Mouse (Mus musculus) forebrain, embryonic 14.5 days (tissue): ENCODE measurements at regions not wholly inside any gene's neighbourhood (a gene's known extent, or its start where the extent isn't known, plus 50 kb on each side); places are given as distances from the start of the nearest gene placed in this dataset.

Experiments
- ATAC-seq: fragments of 200-750 bp; cut with Nextera tagmentation; 2 replicates; pipeline ENCODE4 v1.8.0; 2017; ENCODE audit warnings: mild to moderate bottlenecking, moderate library complexity
- DNase-seq: peaks from one replicate; pipeline ENCODE4 v3.0.0-alpha.2; 2015; ENCODE audit warnings: low spot score
- H3K27ac ChIP-seq: fragments of 300-500 bp; sonication (generic); 2 replicates; pipeline ENCODE4 v1.5.1; 2014; ENCODE audit warnings: low read depth, mild to moderate bottlenecking, control low read depth, low read length, moderate library complexity
- H3K27me3 ChIP-seq: fragments of 300-500 bp; sonication (generic); replicated peaks from 2 replicates; pipeline ENCODE4 v1.6.1; 2014; ENCODE audit warnings: low read length, control low read depth, mixed read lengths; ENCODE audit not compliant: control insufficient read depth, insufficient read depth
- H3K36me3 ChIP-seq: fragments of 300-500 bp; sonication (generic); 2 replicates; pipeline ENCODE4 v1.6.1; 2014; ENCODE audit warnings: low read length, control low read depth; ENCODE audit not compliant: control insufficient read depth, insufficient read depth
- H3K4me1 ChIP-seq: fragments of 300-500 bp; sonication (generic); 2 replicates; pipeline ENCODE4 v1.6.1; 2014; ENCODE audit warnings: antibody characterized with exemption, low read length, control low read depth; ENCODE audit not compliant: control insufficient read depth, insufficient read depth
- H3K4me2 ChIP-seq: fragments of 300-500 bp; sonication (generic); 2 replicates; pipeline ENCODE4 v1.6.1; 2014; ENCODE audit warnings: mild to moderate bottlenecking, control low read depth, low read length
- H3K4me3 ChIP-seq: fragments of 300-500 bp; sonication (generic); 2 replicates; pipeline ENCODE4 v1.5.1; 2014; ENCODE audit warnings: low read depth, low read length, control low read depth
- H3K9ac ChIP-seq: fragments of 300-500 bp; sonication (generic); 2 replicates; pipeline ENCODE4 v1.6.1; 2014; ENCODE audit warnings: mild to moderate bottlenecking, low read length, control low read depth, moderate library complexity
- H3K9me3 ChIP-seq: fragments of 300-500 bp; sonication (generic); replicated peaks from 2 replicates; pipeline ENCODE4 v1.6.1; 2016; ENCODE audit warnings: low read length, control low read depth, mixed read lengths; ENCODE audit not compliant: control insufficient read depth
- WGBS: fragments of 180-500 bp; shearing (Covaris S2); extraction: QIAGEN DNeasy Blood & Tissue Kit; methylation state at CpG from one replicate; pipeline ENCODE4 v1.1.7; 2014; 5-methylcytosine and 5-hydroxymethylcytosine counted together

DNA sequence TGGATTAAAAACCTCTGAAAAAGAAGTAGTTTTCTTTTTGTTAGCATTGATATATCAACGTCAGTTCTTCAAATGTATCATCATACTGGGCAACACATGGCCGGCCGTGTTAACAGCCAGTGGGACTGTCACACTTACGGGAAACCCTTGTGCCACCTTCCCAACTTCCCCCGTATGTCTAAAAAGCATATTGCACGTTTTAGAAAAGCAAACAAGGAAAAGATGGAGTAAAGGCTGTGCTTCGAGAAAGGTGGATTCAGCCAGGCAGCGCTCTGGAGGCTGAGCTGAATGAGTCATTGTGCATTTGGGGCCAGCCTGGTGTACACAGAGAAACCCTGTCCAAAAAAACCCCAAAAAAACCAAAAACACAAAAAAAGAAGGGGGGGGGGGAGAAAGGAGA lies 193.4 kb downstream of the 3100002H09Rik start:
- H3K9ac ChIP-seq: no peak overlapping the region
- H3K4me2 ChIP-seq: no peak overlapping the region
- no peaks in the 10 kb centered on the region for H3K9me3 ChIP-seq
- no peaks in the 10 kb centered on the region for H3K27me3 ChIP-seq
- H3K4me3 ChIP-seq: no peak overlapping the region
- ATAC-seq (no peak), DNase-seq (no peak)
- H3K4me1 ChIP-seq: no peaks in the 10 kb centered on the region
- WGBS: 82% methylated on average over 8 of the region's 8 CpGs
- H3K27ac ChIP-seq: no peak overlapping the region
- H3K36me3 ChIP-seq: no peaks in the 10 kb centered on the region

DNA sequence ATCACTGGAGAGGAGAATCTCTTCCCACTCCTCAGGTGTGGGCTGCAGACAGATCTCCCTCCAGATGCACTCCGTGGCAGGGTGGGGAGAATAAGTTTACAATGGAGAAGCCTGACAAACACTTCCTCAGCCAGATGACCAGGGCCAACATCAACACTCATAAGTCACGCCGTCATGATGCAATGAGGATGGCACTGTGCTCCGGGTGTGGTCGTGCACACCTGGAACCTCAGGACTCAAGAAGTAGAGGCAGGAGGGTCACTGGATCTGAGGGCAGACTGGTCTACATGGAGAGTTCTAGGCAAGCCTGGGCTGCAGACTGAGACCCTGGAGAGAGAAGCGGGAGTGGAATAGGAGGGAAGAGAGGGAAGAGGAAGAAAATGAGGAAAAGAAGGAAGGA lies 194.3 kb downstream of the 3100002H09Rik start:
- Histone ChIP-seq H3K4me1 (no peaks in the 10 kb centered on the region), H3K36me3 (no peaks in the 10 kb centered on the region), H3K27ac (no peak overlapping the region), H3K9ac (no peak overlapping the region), H3K4me2 (no peak overlapping the region), H3K27me3 (no peaks in the 10 kb centered on the region), H3K9me3 (no peaks in the 10 kb centered on the region), H3K4me3 (no peak overlapping the region)
- DNase-seq (no peak), ATAC-seq (no peak)
- 93% methylated on average over 6 of the region's 6 CpGs for WGBS

GRCm38 (mm10) chr4:124414386-124414785 lies 196.2 kb downstream of the 3100002H09Rik start:
- Histone ChIP-seq H3K27me3 (no peaks in the 10 kb centered on the region), H3K4me2 (no peak overlapping the region), H3K9me3 (no peaks in the 10 kb centered on the region), H3K4me1 (no peaks in the 10 kb centered on the region), H3K9ac (no peak overlapping the region), H3K36me3 (no peaks in the 10 kb centered on the region), H3K27ac (no peak overlapping the region), H3K4me3 (no peak overlapping the region)
- no peak for ATAC-seq
- WGBS: 94% methylated on average over 7 of the region's 7 CpGs
- no peak for DNase-seq

- no peak overlapping the region for H3K4me3 ChIP-seq
- H3K9ac ChIP-seq: no peak overlapping the region
- H3K36me3 ChIP-seq: no peaks in the 10 kb centered on the region
- DNase-seq (no peak), ATAC-seq (no peak)
- H3K27ac ChIP-seq: no peak overlapping the region
- H3K4me1 ChIP-seq: no peaks in the 10 kb centered on the region
- no peaks in the 10 kb centered on the region for H3K9me3 ChIP-seq
- H3K4me2 ChIP-seq: no peak overlapping the region
- 100% methylated on average over 1 of the region's 1 CpGs for WGBS
- H3K27me3 ChIP-seq: no peaks in the 10 kb centered on the region
Measured at GRCm38 (mm10) chr4:124409279-124409678, 201.3 kb downstream of the 3100002H09Rik start.

- Histone ChIP-seq H3K4me2 (no peak overlapping the region), H3K36me3 (no peaks in the 10 kb centered on the region), H3K9ac (no peak overlapping the region), H3K27me3 (peaks cover 20% of the 10 kb centered on the region), H3K4me1 (peaks cover 17% of the 10 kb centered on the region), H3K4me3 (no peak overlapping the region), H3K9me3 (no peaks in the 10 kb centered on the region), H3K27ac (no peak overlapping the region)
- DNase-seq: peak; percentile 57
- 12% methylated on average over 8 of the region's 8 CpGs for WGBS
- ATAC-seq: peak; percentile 18; the same call in 1 of the 2 replicates
Measured at GRCm38 (mm10) chr4:124402075-124402474, 208.5 kb downstream of the 3100002H09Rik start.

GRCm38 (mm10) chr4:124400741-124401140 lies 209.9 kb downstream of the 3100002H09Rik start:
- ATAC-seq: no peak
- Histone ChIP-seq H3K9ac (no peak overlapping the region), H3K27me3 (peaks cover 20% of the 10 kb centered on the region), H3K4me3 (no peak overlapping the region), H3K9me3 (no peaks in the 10 kb centered on the region), H3K4me2 (no peak overlapping the region), H3K36me3 (no peaks in the 10 kb centered on the region), H3K27ac (no peak overlapping the region), H3K4me1 (peaks cover 17% of the 10 kb centered on the region)
- WGBS: 55% methylated on average over 8 of the region's 8 CpGs
- peak; percentile 45 for DNase-seq

- no peak for ATAC-seq
Measured at GRCm38 (mm10) chr4:124400136-124400675, 210.4 kb downstream of the 3100002H09Rik start.

DNA sequence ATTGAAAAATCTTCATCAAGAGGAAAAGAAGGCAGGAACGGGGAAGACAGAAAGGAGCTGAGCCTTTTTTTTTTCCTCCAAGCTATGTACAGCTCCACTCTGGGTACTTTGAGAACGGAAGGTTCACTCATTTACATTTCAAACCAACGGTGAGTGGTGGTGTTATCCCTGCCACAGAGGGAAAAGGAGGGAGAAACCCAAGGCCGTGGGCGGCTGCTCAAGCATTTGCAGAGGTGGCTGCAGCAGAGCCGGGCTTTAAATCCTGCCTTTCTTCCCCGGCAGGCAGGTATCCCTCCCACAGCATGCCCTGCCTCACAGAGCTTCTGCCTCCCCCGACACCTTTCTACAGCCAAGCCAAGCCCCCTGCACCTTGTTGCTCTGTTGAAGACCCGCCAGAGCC lies 212.2 kb downstream of the 3100002H09Rik start:
- ATAC-seq: no peak
- peaks cover 23% of the 10 kb centered on the region for H3K27me3 ChIP-seq
- H3K4me3 ChIP-seq: no peak overlapping the region
- no peaks in the 10 kb centered on the region for H3K9me3 ChIP-seq
- DNase-seq: no peak
- H3K27ac ChIP-seq: no peak overlapping the region
- peaks cover 27% of the 10 kb centered on the region for H3K4me1 ChIP-seq
- no peak overlapping the region for H3K9ac ChIP-seq
- no peak overlapping the region for H3K4me2 ChIP-seq
- H3K36me3 ChIP-seq: no peaks in the 10 kb centered on the region
- 22% methylated on average over 9 of the region's 9 CpGs for WGBS

More at GRCm38 (mm10) chr4:124400136-124400675, 210.4 kb downstream of the 3100002H09Rik start:
- Histone ChIP-seq H3K9ac (no peak overlapping the region), H3K4me3 (no peak overlapping the region), H3K27me3 (peaks cover 20% of the 10 kb centered on the region), H3K9me3 (no peaks in the 10 kb centered on the region), H3K36me3 (no peaks in the 10 kb centered on the region), H3K4me1 (peaks cover 22% of the 10 kb centered on the region), H3K27ac (no peak overlapping the region), H3K4me2 (no peak overlapping the region)
- WGBS: 70% methylated on average over 6 of the region's 6 CpGs
- no peak for DNase-seq

DNA sequence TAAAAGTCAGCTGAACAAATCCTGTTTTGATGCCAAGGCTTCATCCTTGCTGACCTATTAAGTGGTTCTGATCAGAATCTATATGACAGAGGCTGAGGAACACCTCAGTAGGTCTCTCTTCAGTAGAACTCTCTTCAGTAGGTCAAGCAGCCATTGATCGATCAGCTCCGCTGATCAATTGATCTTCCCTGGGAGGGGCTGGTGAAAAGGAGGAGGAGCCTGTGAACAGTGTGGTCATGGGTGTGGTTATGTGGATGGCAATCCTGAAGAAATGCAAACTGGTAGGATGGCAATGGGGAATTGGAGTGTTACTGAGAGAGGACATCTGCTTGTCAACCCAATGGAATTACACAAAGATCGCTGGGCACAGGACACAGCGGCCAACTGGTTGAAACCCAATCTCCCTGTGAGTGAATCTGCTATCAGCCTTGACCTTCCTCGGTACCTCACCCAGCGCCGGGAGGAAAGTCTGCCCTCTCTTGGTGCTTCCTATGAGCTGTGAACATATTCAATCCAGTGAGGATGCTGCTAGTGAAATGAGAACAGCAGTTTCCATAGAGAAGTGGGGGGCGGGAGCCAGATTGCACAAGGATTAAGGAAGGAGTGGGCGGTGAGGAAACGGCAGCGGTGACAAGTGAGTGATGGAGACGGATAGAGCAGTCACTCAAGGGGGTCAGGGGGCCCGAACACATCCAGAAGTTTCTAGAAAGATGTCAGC lies 213.9 kb downstream of the 3100002H09Rik start:
- ATAC-seq (no peak), DNase-seq (no peak)
- Histone ChIP-seq H3K27me3 (peaks cover 23% of the 10 kb centered on the region), H3K4me1 (peaks cover 24% of the 10 kb centered on the region), H3K4me2 (no peak overlapping the region), H3K4me3 (no peak overlapping the region), H3K27ac (no peak overlapping the region), H3K9ac (no peak overlapping the region), H3K36me3 (no peaks in the 10 kb centered on the region), H3K9me3 (no peaks in the 10 kb centered on the region)
- 75% methylated on average over 13 of the region's 13 CpGs for WGBS
